Mouse (Mus musculus) NIH3T3 (cell line): ENCODE data around the gene Kcnq2.

ENCODE experiments used
- DNase-seq: peaks from one replicate; pipeline ENCODE4 v3.0.0-alpha.2; 2012; ENCODE audit warnings: low read depth

The Kcnq2 gene

DNA sequence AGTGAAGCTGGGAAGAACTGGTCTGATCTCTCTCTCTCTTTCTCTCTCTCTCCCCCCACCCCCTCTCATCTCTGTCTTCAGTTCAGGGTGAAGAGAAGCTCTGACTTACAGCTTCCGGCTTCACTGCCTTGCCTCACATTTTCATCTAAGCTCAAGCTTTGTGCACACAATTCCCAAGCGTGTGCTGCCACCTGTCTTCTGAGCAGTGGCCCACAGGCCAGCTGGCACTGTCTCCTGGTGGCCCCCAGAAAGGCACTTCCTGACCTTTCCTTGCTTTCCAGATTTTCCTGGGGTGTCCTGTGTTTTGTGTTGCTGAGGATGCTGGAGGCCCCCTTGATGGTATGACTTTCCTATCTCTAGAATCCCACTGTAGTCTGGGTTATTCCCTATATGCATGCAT, 31.0 kb downstream of the Kcnq2 start:
- DNase-seq, result no peak

GRCm38 (mm10) chr2:181102161-181102560, 32.9 kb downstream of the Kcnq2 start:
- no peak for DNase-seq

- no peak for DNase-seq
These were observed 33.5 kb downstream of the Kcnq2 start for GRCm38 (mm10) chr2:181101626-181102025.

GRCm38 (mm10) chr2:181100087-181100486, 35.0 kb downstream of the Kcnq2 start:
- no peak for DNase-seq

- DNase-seq, result no peak
These were observed 45.0 kb downstream of the Kcnq2 start for GRCm38 (mm10) chr2:181090123-181090522.

- peak; percentile 5 for DNase-seq
These were observed 50.1 kb downstream of the Kcnq2 start for GRCm38 (mm10) chr2:181084997-181085396.

- DNase-seq, result peak; percentile 17
These were observed 51.2 kb downstream of the Kcnq2 start for GRCm38 (mm10) chr2:181083945-181084344.

DNA sequence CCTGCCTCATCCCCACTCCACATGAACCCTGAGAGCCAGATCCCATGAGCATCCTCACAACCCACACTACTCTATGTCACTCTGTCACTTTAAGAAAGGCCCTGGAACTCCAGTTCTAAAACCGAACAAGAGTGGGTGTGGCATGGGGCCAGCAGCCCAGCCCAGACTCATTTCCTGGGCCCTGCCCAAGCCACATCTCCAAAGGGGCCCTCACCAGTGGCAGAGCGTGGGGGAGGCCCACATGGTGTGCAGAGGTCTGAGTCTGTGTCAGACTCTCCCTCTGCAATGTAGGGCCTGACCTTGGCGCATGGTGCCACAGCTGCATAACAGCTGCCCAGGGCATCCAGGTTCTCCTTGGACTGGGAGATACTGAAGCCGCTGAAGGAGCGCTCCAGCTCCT, 54.2 kb downstream of the Kcnq2 start:
- peak; percentile 43 for DNase-seq

DNA sequence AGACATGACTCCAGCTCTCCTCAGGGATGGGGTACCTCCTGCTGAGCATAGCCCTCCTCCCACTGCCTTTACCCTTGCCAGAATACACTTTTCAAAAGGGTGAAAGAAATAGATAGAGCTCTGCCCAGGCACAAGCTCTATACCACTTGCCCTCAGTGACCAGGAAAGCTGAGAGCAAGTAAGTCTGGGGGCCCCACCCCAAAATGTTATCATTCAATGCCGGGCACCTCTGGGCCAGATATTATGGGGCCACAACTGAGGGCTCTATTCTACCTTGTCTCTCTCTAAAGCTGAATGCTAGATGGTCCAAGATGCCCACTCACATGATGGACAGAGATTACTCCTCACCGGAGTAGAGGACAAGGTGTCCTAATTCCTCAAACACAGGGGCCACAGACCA, 55.6 kb downstream of the Kcnq2 start:
- DNase-seq, result no peak

DNA sequence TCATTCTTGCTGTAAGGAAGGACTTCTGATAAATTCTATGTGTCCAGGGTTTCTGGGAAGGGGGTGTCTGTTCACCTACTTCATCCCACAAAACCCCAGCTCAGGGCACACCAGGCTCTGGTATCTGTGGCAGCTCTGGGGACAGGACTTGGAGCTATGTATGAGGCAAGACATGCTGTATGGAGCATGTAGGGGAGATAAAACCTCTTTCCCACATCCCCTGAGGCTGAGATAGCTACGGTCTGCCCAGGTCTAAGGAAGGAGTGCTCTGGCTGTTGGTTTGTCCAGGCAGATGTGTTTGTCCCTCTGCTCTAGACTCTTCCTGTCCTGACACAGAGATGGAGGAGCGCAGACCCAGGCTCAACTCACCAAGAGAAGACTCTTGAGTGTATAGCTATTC, 56.2 kb downstream of the Kcnq2 start:
- no peak for DNase-seq

- DNase-seq, result no peak
These were observed 59.6 kb downstream of the Kcnq2 start for GRCm38 (mm10) chr2:181075501-181075900.

DNA sequence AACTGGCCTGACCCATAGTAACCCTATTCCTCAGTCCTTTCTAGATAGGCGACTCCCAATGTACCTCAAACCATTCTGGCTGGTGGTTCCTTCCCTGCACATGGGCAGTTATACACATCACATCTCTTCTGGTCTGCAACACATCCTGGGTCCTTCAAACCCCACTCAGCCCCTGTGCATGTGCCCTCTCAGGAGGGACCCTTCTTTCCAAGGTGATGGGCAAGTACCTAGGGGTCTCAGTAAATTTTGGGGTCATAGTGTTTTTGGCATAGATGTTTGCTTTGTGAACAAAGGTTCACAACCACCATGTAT, 62.7 kb downstream of the Kcnq2 start:
- DNase-seq, result no peak

DNA sequence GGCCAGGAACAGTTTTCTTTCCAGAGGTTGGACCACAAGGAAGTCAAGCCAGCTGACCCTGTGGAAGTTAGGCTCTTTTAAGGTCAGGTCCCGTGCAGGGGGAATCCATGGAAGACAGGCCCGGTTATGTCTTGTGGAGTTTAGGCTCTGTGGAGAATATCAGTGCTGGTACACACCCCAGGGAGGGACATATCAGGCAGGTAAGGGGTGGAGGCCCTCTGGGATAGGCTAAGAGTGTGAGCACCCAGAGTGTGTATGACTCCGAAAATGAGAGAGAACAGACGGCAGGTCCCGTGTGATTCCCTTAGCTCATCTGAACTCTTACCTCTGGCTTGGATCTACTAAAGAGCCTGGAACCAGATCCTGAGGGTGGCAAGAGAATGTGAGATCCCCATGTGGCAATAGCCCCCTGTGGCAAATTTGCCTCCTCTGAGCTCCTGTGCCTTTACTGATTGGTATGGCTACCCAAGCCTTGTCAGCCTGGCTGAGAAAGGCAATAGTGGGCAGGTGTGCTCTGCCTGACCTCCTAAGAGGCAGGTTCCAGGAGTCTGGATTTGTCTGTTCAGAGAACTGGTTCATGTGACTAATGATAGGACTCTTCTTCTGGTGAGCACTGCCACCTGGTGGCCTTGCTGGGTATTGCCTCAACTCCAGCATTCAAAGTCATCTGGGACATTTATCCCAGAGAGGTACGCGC, 63.2 kb downstream of the Kcnq2 start:
- DNase-seq, result peak; percentile 87

GRCm38 (mm10) chr2:181070136-181070535, 65.0 kb downstream of the Kcnq2 start:
- DNase-seq, result no peak

DNA sequence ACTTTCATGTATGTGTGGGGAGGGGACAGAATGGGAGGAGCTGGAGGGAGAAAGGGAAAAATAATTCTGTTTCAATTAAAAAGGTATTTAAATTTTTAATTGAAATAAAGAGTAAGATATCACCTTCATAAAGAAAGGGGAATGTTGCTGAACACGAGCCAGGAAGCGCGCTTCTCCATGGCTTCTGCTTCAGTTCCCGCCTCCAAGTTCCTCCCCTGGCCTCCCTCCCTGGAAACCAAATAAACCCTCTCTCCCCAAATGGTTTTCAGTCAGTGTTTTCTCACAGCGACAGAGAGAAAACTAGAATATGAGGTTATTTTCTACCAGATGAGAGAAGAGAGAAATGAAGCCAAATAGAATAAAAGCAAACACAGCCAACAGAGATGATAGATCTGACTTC, 66.6 kb downstream of the Kcnq2 start:
- no peak for DNase-seq

DNA sequence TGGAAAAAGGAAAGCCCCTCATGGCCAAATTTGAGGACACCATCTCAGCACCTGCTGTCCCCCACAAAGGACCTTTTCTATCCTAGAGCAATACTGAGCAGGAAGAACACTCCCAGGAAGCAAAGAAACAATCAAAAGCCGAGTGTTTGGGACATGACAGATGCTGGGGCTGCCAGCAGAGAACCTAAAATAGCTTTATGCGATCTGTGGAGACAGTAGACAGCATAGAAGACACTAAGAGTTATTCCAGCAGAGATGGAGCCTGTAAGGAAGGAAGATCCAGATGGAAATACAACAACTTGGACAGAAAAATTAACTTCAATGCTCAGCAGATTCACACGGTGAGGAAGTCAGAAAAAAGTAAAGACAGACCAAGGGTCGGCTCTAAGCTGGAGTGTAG, 69.3 kb downstream of the Kcnq2 start:
- DNase-seq, result no peak

- DNase-seq, result peak; percentile 85
These were observed 75.0 kb downstream of the Kcnq2 start for GRCm38 (mm10) chr2:181060127-181060526.

GRCm38 (mm10) chr2:181058193-181058592, 76.9 kb downstream of the Kcnq2 start:
- no peak for DNase-seq

GRCm38 (mm10) chr2:181057341-181057740, 77.8 kb downstream of the Kcnq2 start:
- no peak for DNase-seq

DNA sequence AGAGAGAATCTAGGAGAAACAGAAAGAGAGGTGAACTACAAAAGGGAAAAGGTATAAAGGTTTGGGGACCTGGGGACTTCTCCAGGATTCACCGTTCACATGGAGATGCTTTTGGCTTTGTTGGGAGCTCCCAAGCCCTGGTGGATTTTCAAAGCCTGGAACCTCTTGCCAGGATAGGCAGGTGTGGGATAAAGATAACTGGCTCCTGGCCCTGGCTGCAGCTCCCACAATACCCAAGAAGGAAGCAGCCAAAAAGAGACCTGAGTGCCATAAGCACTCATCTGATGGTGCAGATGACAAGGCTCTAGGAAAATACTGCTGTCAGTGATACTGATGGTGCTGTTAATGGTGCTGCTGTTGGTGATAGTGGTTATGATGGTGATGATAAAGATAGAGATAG, 82.9 kb downstream of the Kcnq2 start:
- no peak for DNase-seq

GRCm38 (mm10) chr2:181048986-181049385, 86.1 kb downstream of the Kcnq2 start:
- DNase-seq, result no peak

GRCm38 (mm10) chr2:181048252-181048945, 86.7 kb downstream of the Kcnq2 start:
- DNase-seq, result peak; percentile 17

GRCm38 (mm10) chr2:181044001-181044400, 91.1 kb downstream of the Kcnq2 start:
- no peak for DNase-seq

GRCm38 (mm10) chr2:181043437-181043836, 91.7 kb downstream of the Kcnq2 start, which contains the start of gene Chrna4:
Gene Chrna4 (minus strand): TSS chr2:181043546.
- peak; percentile 72 for DNase-seq
